Mouse (Mus musculus): ENCODE measurements around the gene Cks1b. TPM values are rescaled to one million over a fixed set of nuclear protein-coding genes. Genes with fewer than 3 reads are reported as not detected.
A peak's percentile ranks its signal among the peaks of the same experiment; 100 is the strongest.

The Cks1b gene
- total RNA-seq, 1 experiment = 190 TPM

GRCm38 (mm10) chr3:89436176-89437113 is 18.3 kb upstream of the Cks1b start, which contains the start of gene Pbxip1:
Gene Pbxip1, plus strand, starts transcription at chr3:89436706.
- TF ChIP-seq ZC3H11A (IDR thresholded peaks at IDR 0.05; ENCODE audit: borderline replicate concordance, low read depth, low read length) (no peak), MAFK (IDR thresholded peaks at IDR 0.05; ENCODE audit: insufficient read depth, low read depth, low read length) (no peak), HCFC1 (IDR thresholded peaks at IDR 0.05; ENCODE audit: borderline replicate concordance, insufficient read depth, low read length) (no peak), ZNF384 (IDR thresholded peaks at IDR 0.05; ENCODE audit: low read depth, low read length) (no peak), CHD2 (IDR thresholded peaks at IDR 0.05; ENCODE audit: low read depth, low read length) (0 out of 2 replicates have a peak, but pooled peaks have one; percentile 20)
- Histone ChIP-seq H3K9ac (ENCODE audit: insufficient read depth, low read depth, low read length, poor library complexity, severe bottlenecking) (peak within 1 kb of the TSS; percentile 72), H3K4me3 (ENCODE audit: insufficient read depth in 1 of 2, low read depth in 1 of 2, low read length in 2 of 2, poor library complexity in 1 of 2, severe bottlenecking in 1 of 2) (peak within 1 kb of the TSS; percentile 66 to 77), H3K4me1 (ENCODE audit: control insufficient read depth in 2 of 2, insufficient read depth in 2 of 2, low read length in 2 of 2, poor library complexity in 1 of 2) (peaks cover 3 to 22% of the 10 kb centered on the region in 2 experiments; a peak in 2 of 4 replicates), H3K9me3 (ENCODE audit: control insufficient read depth, insufficient read depth, low read depth, low read length) (no peaks in the 10 kb centered on the region), H3K27ac (ENCODE audit: insufficient read depth, low read depth, low read length, poor library complexity, severe bottlenecking) (peak within 1 kb of the TSS; percentile 61), H3K36me3 (ENCODE audit: control insufficient read depth, insufficient read depth, low read length, poor library complexity, severe bottlenecking) (peaks cover 15% of the 10 kb centered on the region)
- in situ Hi-C loops (cut with MboI; ENCODE audit: low sequenced_read_pairs in 2 of 2, unreplicated experiment in 2 of 2) = no loop called here
- DNase-seq (ENCODE audit: low read depth, low spot score) = peak; percentile 88

GRCm38 (mm10) chr3:89435041-89435440 is 16.9 kb upstream of the Cks1b start:
- peak overlapping the region; percentile 4; the same call in 1 of the 2 replicates for H3K9ac ChIP-seq (ENCODE audit: insufficient read depth, low read depth, low read length, poor library complexity, severe bottlenecking)
- peaks cover 3 to 27% of the 10 kb centered on the region in 2 experiments; a peak in 2 of 4 replicates for H3K4me1 ChIP-seq (ENCODE audit: control insufficient read depth in 2 of 2, insufficient read depth in 2 of 2, low read length in 2 of 2, poor library complexity in 1 of 2)
- H3K27ac ChIP-seq (ENCODE audit: insufficient read depth, low read depth, low read length, poor library complexity, severe bottlenecking) = no peak overlapping the region
- in situ Hi-C loops (cut with MboI; ENCODE audit: low sequenced_read_pairs in 2 of 2, unreplicated experiment in 2 of 2) = no loop called here
- H3K4me3 ChIP-seq (ENCODE audit: insufficient read depth in 1 of 2, low read depth in 1 of 2, low read length in 2 of 2, poor library complexity in 1 of 2, severe bottlenecking in 1 of 2) = peak overlapping the region in 1 of 2 experiments; percentile 11; a peak in 1 of 4 replicates
- no peak for TF ChIP-seq HCFC1 (IDR thresholded peaks at IDR 0.05; ENCODE audit: borderline replicate concordance, insufficient read depth, low read length)
- no peak for TF ChIP-seq ZNF384 (IDR thresholded peaks at IDR 0.05; ENCODE audit: low read depth, low read length)
- no peak for TF ChIP-seq MAFK (IDR thresholded peaks at IDR 0.05; ENCODE audit: insufficient read depth, low read depth, low read length)
- no peak for TF ChIP-seq CHD2 (IDR thresholded peaks at IDR 0.05; ENCODE audit: low read depth, low read length)
- no peak for TF ChIP-seq ZC3H11A (IDR thresholded peaks at IDR 0.05; ENCODE audit: borderline replicate concordance, low read depth, low read length)
- no peak for DNase-seq (ENCODE audit: low read depth, low spot score)
- peaks cover 15% of the 10 kb centered on the region for H3K36me3 ChIP-seq (ENCODE audit: control insufficient read depth, insufficient read depth, low read length, poor library complexity, severe bottlenecking)
- no peaks in the 10 kb centered on the region for H3K9me3 ChIP-seq (ENCODE audit: control insufficient read depth, insufficient read depth, low read depth, low read length)

- no peaks in the 10 kb centered on the region for H3K9me3 ChIP-seq (ENCODE audit: control insufficient read depth, insufficient read depth, low read depth, low read length)
- H3K9ac ChIP-seq (ENCODE audit: insufficient read depth, low read depth, low read length, poor library complexity, severe bottlenecking) = peak overlapping the region; percentile 4; the same call in 1 of the 2 replicates
- TF ChIP-seq MAFK (IDR thresholded peaks at IDR 0.05; ENCODE audit: insufficient read depth, low read depth, low read length) (no peak), ZC3H11A (IDR thresholded peaks at IDR 0.05; ENCODE audit: borderline replicate concordance, low read depth, low read length) (no peak), HCFC1 (IDR thresholded peaks at IDR 0.05; ENCODE audit: borderline replicate concordance, insufficient read depth, low read length) (no peak), ZNF384 (IDR thresholded peaks at IDR 0.05; ENCODE audit: low read depth, low read length) (no peak), CHD2 (IDR thresholded peaks at IDR 0.05; ENCODE audit: low read depth, low read length) (no peak)
- H3K4me1 ChIP-seq (ENCODE audit: control insufficient read depth in 2 of 2, insufficient read depth in 2 of 2, low read length in 2 of 2, poor library complexity in 1 of 2) = peaks cover 3 to 27% of the 10 kb centered on the region in 2 experiments; a peak in 2 of 4 replicates
- peak overlapping the region in 1 of 2 experiments; percentile 11; a peak in 1 of 4 replicates for H3K4me3 ChIP-seq (ENCODE audit: insufficient read depth in 1 of 2, low read depth in 1 of 2, low read length in 2 of 2, poor library complexity in 1 of 2, severe bottlenecking in 1 of 2)
- peaks cover 15% of the 10 kb centered on the region for H3K36me3 ChIP-seq (ENCODE audit: control insufficient read depth, insufficient read depth, low read length, poor library complexity, severe bottlenecking)
- no peak overlapping the region for H3K27ac ChIP-seq (ENCODE audit: insufficient read depth, low read depth, low read length, poor library complexity, severe bottlenecking)
- no peak for DNase-seq (ENCODE audit: low read depth, low spot score)
- in situ Hi-C loops (cut with MboI; ENCODE audit: low sequenced_read_pairs in 2 of 2, unreplicated experiment in 2 of 2) = no loop called here
Measured at GRCm38 (mm10) chr3:89434532-89434931, 16.3 kb upstream of the Cks1b start.

GRCm38 (mm10) chr3:89432606-89433005 is 14.4 kb upstream of the Cks1b start:
- no peak overlapping the region for H3K27ac ChIP-seq (ENCODE audit: insufficient read depth, low read depth, low read length, poor library complexity, severe bottlenecking)
- peaks cover 21% of the 10 kb centered on the region for H3K36me3 ChIP-seq (ENCODE audit: control insufficient read depth, insufficient read depth, low read length, poor library complexity, severe bottlenecking)
- no peaks in the 10 kb centered on the region for H3K9me3 ChIP-seq (ENCODE audit: control insufficient read depth, insufficient read depth, low read depth, low read length)
- in situ Hi-C loops (cut with MboI; ENCODE audit: low sequenced_read_pairs in 2 of 2, unreplicated experiment in 2 of 2) = no loop called here
- TF ChIP-seq ZC3H11A (IDR thresholded peaks at IDR 0.05; ENCODE audit: borderline replicate concordance, low read depth, low read length) (no peak), ZNF384 (IDR thresholded peaks at IDR 0.05; ENCODE audit: low read depth, low read length) (no peak), HCFC1 (IDR thresholded peaks at IDR 0.05; ENCODE audit: borderline replicate concordance, insufficient read depth, low read length) (no peak), CHD2 (IDR thresholded peaks at IDR 0.05; ENCODE audit: low read depth, low read length) (no peak), MAFK (IDR thresholded peaks at IDR 0.05; ENCODE audit: insufficient read depth, low read depth, low read length) (no peak)
- DNase-seq (ENCODE audit: low read depth, low spot score) = no peak
- peaks cover 3 to 25% of the 10 kb centered on the region in 2 experiments; a peak in 2 of 4 replicates for H3K4me1 ChIP-seq (ENCODE audit: control insufficient read depth in 2 of 2, insufficient read depth in 2 of 2, low read length in 2 of 2, poor library complexity in 1 of 2)
- H3K9ac ChIP-seq (ENCODE audit: insufficient read depth, low read depth, low read length, poor library complexity, severe bottlenecking) = no peak overlapping the region
- H3K4me3 ChIP-seq (ENCODE audit: insufficient read depth in 1 of 2, low read depth in 1 of 2, low read length in 2 of 2, poor library complexity in 1 of 2, severe bottlenecking in 1 of 2) = no peak overlapping the region; a peak in 1 of 4 replicates

All from ES-E14 (cell line).